Mouse (Mus musculus) kidney, adult 18-20 months (tissue): ENCODE data around the gene Wnk2.
"Not testable (repeated sequence)": the region's sequence is repeated elsewhere in the genome, so short reads cannot be mapped to it uniquely, and the experiment has no call there.

ENCODE experiments used
- DNase-seq: peaks from one replicate; pipeline ENCODE4 v3.0.0; 2021

Gene Wnk2

GRCm38 (mm10) chr13:49088874-49089273 lies 58.9 kb downstream of the Wnk2 start:
- DNase-seq: no peak

- DNase-seq: peak; percentile 68
These were observed 60.4 kb downstream of the Wnk2 start for GRCm38 (mm10) chr13:49087420-49087819.

GRCm38 (mm10) chr13:49086431-49086830 lies 61.4 kb downstream of the Wnk2 start:
- no peak for DNase-seq

GRCm38 (mm10) chr13:49085211-49085610 lies 62.6 kb downstream of the Wnk2 start:
- no peak for DNase-seq

- DNase-seq: no peak
These were observed 63.0 kb downstream of the Wnk2 start for GRCm38 (mm10) chr13:49084781-49085180.

- DNase-seq: no peak
These were observed 63.9 kb downstream of the Wnk2 start for GRCm38 (mm10) chr13:49083941-49084340.

- DNase-seq: peak; percentile 20
These were observed 65.5 kb downstream of the Wnk2 start for GRCm38 (mm10) chr13:49082151-49082879.

GRCm38 (mm10) chr13:49076196-49076595 lies 71.6 kb downstream of the Wnk2 start:
- no peak for DNase-seq

- DNase-seq: no peak
These were observed 72.4 kb downstream of the Wnk2 start for GRCm38 (mm10) chr13:49075377-49075776.

- no peak for DNase-seq
These were observed 74.5 kb downstream of the Wnk2 start for GRCm38 (mm10) chr13:49073295-49073694.

GRCm38 (mm10) chr13:49071861-49072260 lies 76.0 kb downstream of the Wnk2 start:
- DNase-seq: no peak

GRCm38 (mm10) chr13:49069979-49070378 lies 77.8 kb downstream of the Wnk2 start:
- no peak for DNase-seq

GRCm38 (mm10) chr13:49069393-49069792 lies 78.4 kb downstream of the Wnk2 start:
- no peak for DNase-seq

GRCm38 (mm10) chr13:49064257-49064656 lies 83.6 kb downstream of the Wnk2 start:
- no peak for DNase-seq

- DNase-seq: no peak
These were observed 87.4 kb downstream of the Wnk2 start for GRCm38 (mm10) chr13:49060456-49060855.

- peak; percentile 45 for DNase-seq
These were observed 89.3 kb downstream of the Wnk2 start for GRCm38 (mm10) chr13:49058528-49058927.

GRCm38 (mm10) chr13:49056304-49056703 lies 91.5 kb downstream of the Wnk2 start:
- DNase-seq: no peak

- DNase-seq: not testable (repeated sequence)
These were observed 93.1 kb downstream of the Wnk2 start for GRCm38 (mm10) chr13:49054753-49055152.

- DNase-seq: no peak
These were observed 94.5 kb downstream of the Wnk2 start for GRCm38 (mm10) chr13:49053333-49053732.

- DNase-seq: peak; percentile 19
These were observed 95.3 kb downstream of the Wnk2 start for GRCm38 (mm10) chr13:49052512-49052911.

GRCm38 (mm10) chr13:49047393-49047792 lies 100.4 kb downstream of the Wnk2 start:
- no peak for DNase-seq

- no peak for DNase-seq
These were observed 103.7 kb downstream of the Wnk2 start for GRCm38 (mm10) chr13:49044145-49044561.

- DNase-seq: no peak
These were observed 105.4 kb downstream of the Wnk2 start for GRCm38 (mm10) chr13:49042371-49042770.

GRCm38 (mm10) chr13:49036928-49037574 lies 110.8 kb downstream of the Wnk2 start:
- no peak for DNase-seq

- DNase-seq: no peak
These were observed 111.4 kb downstream of the Wnk2 start for GRCm38 (mm10) chr13:49036436-49036835.
